Mouse (Mus musculus) embryonic facial prominence, embryonic 10.5 days (tissue): ENCODE data around the gene BC107364. TPM values are rescaled to one million over a fixed set of nuclear protein-coding genes. Genes with fewer than 3 reads are reported as not detected.
A peak's percentile ranks its signal among the peaks of the same experiment; 100 is the strongest.
"Not testable (repeated sequence)": the region's sequence is repeated elsewhere in the genome, so short reads cannot be mapped to it uniquely, and the experiment has no call there.

Experiments
- DNase-seq: peaks from one replicate; pipeline ENCODE4 v3.0.0-alpha.2; 2017; ENCODE audit warnings: low spot score
- H3K27ac ChIP-seq: fragments of 300-500 bp; sonication (generic); replicated peaks from 2 replicates; pipeline ENCODE4 v1.5.1; 2016; ENCODE audit warnings: mild to moderate bottlenecking
- H3K27me3 ChIP-seq: fragments of 300-500 bp; sonication (generic); replicated peaks from 2 replicates; pipeline ENCODE4 v1.6.1; 2016; ENCODE audit warnings: low read depth, mild to moderate bottlenecking; ENCODE audit not compliant: poor library complexity, severe bottlenecking
- H3K36me3 ChIP-seq: fragments of 300-500 bp; sonication (generic); replicated peaks from 2 replicates; pipeline ENCODE4 v1.6.1; 2016; ENCODE audit warnings: mild to moderate bottlenecking, moderate library complexity
- H3K4me1 ChIP-seq: fragments of 300-500 bp; sonication (generic); 2 replicates; pipeline ENCODE4 v1.6.1; 2016
- H3K4me3 ChIP-seq: fragments of 300-500 bp; sonication (generic); 2 replicates; pipeline ENCODE4 v1.5.1; 2016; ENCODE audit warnings: mild to moderate bottlenecking, moderate library complexity
- H3K9me3 ChIP-seq: fragments of 300-500 bp; sonication (generic); 2 replicates; pipeline ENCODE4 v1.6.1; 2016; ENCODE audit warnings: mild to moderate bottlenecking
- WGBS: fragments of 180-500 bp; shearing (Covaris S2); methylation state at CpG from one replicate; pipeline ENCODE4 v1.1.7; 2016; 5-methylcytosine and 5-hydroxymethylcytosine counted together
- polyA plus RNA-seq: library from polyadenylated mRNA; unstranded; fragments of >200 nt; fragmentation: Nextera tagmentation; extraction: Ambion mirVana; gene quantifications from 2 replicates; pipeline ENCODE4 v1.2.1, GENCODE M21; 2016

Gene BC107364
- polyA plus RNA-seq, 1 experiment from 2014 or later = not detected

DNA sequence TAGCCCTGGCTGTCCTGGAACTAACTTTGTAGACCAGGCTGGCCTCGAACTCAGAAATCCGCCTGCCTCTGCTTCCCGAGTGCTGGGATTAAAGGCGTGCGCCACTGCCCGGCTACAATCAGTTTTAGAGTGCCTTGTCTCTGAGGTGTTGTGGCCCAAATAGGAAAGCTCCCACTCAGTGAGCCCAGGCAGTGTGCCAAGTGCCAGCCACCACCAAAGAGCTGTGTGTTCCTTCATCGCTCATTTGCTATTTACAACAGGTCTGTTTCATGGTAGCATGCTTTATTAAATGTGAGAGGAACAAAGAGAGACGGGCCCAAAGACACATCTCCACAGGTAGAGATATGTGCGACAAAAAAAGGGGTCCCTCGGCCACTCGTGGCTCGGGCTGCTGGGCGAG is 30.3 kb upstream of the BC107364 start:
- Histone ChIP-seq H3K4me1 (peaks cover 12% of the 10 kb centered on the region), H3K27ac (no peak overlapping the region), H3K36me3 (no peaks in the 10 kb centered on the region), H3K9me3 (no peaks in the 10 kb centered on the region), H3K27me3 (peaks cover 28% of the 10 kb centered on the region), H3K4me3 (no peak overlapping the region)
- no peak for DNase-seq
- 86% methylated on average over 13 of the region's 13 CpGs for WGBS

DNA sequence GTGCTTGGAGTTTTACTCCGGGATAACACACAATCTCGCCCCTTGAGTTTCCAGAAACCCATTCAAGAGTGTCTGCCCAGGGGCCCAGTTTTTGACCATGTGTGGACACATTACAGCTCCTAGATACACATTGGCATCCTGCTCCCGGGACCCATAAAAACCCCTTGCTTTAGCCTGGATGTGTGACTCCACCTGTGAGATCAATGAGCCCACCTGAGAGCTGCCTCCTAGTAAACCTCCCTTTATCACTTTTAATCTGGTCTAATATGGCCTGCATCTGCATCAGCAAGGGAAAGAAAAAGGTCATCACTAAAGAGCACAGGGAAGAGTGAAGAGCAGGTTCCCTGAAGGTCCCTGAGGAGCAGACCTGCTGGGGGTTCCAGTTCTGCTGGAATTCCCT is 29.8 kb upstream of the BC107364 start:
- Histone ChIP-seq H3K9me3 (no peaks in the 10 kb centered on the region), H3K4me1 (peaks cover 9% of the 10 kb centered on the region), H3K27me3 (peaks cover 34% of the 10 kb centered on the region), H3K36me3 (no peaks in the 10 kb centered on the region), H3K4me3 (no peak overlapping the region), H3K27ac (no peak overlapping the region)
- 86% methylated on average over 3 of the region's 3 CpGs for WGBS
- no peak for DNase-seq

DNA sequence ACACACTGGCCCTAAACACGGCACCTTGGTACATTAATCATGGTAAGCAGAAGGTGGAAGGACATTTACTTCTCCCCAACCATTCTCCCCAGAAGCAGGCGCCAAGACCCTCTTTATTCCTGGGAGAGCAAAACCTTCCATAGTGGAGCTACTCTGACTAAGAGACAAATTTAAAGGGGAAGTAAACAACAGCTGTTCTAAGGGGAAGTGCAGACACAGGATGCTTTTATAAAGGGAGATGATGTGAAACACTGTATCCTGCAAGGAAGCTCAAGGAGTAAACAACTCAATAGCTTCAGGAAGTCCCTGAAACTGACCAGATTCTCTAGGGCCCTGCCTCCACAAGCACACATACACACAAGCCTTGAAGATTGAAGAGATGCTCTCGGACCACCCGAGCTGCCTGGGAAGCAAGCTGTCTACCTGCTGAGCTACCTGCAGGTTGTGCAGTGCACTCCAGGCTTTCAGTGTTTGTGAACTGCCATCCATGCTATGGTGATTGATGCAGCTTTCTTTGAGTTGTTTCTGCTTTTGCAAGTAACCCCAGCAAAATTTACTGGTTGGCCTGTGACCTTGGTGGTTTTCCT is 28.7 kb upstream of the BC107364 start:
- Histone ChIP-seq H3K4me1 (peaks cover 9% of the 10 kb centered on the region), H3K27ac (no peak overlapping the region), H3K27me3 (peaks cover 43% of the 10 kb centered on the region), H3K9me3 (no peaks in the 10 kb centered on the region), H3K36me3 (no peaks in the 10 kb centered on the region), H3K4me3 (no peak overlapping the region)
- DNase-seq = no peak
- 86% methylated on average over 4 of the region's 4 CpGs for WGBS

DNA sequence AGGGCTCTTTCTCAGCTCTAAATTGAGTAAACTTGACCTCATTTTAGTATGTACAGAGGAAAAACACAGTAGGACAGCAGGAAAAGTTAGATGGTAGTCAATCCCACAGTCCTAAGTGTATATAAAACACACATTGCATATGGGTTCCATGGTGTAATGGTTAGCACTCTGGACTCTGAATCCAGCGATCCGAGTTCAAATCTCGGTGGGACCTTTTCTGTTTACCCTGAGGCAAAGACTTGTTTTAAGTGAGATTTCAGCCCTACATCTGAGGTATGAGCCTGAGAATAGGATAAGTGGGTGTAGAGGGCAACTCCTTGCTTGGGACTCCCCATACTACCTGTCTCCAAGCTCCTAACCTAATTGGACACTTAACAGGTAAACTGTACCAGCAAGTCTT is 27.1 kb upstream of the BC107364 start:
- no peak overlapping the region for H3K4me3 ChIP-seq
- H3K36me3 ChIP-seq = no peaks in the 10 kb centered on the region
- H3K27me3 ChIP-seq = peaks cover 58% of the 10 kb centered on the region
- H3K9me3 ChIP-seq = no peaks in the 10 kb centered on the region
- DNase-seq = peak; percentile 37
- H3K4me1 ChIP-seq = peaks cover 9% of the 10 kb centered on the region
- H3K27ac ChIP-seq = no peak overlapping the region
- 28% methylated on average over 3 of the region's 3 CpGs for WGBS

DNA sequence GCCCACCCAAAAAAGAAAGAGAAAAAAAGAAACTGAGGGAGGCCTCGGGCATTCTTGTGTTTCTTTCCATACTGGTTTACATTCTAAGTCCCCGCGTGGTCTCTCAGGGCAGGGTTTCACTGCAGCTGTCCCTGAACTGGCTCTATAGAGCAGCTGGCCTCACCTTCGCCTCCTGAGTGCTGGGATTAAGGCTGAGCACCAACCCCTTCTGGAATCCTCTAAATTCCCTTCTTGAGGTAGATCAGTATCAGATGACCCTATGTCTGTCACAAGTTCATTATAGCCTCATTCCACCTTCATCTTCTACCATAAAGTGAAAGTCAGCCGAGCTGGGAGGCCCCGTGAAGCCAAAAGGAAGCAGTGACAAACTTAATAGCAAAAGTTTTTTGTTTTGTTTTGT is 25.5 kb upstream of the BC107364 start:
- Histone ChIP-seq H3K9me3 (no peaks in the 10 kb centered on the region), H3K4me3 (no peak overlapping the region), H3K4me1 (peaks cover 13% of the 10 kb centered on the region), H3K27me3 (peaks cover 64% of the 10 kb centered on the region), H3K27ac (no peak overlapping the region), H3K36me3 (no peaks in the 10 kb centered on the region)
- DNase-seq = no peak
- WGBS = 69% methylated on average over 6 of the region's 6 CpGs

DNA sequence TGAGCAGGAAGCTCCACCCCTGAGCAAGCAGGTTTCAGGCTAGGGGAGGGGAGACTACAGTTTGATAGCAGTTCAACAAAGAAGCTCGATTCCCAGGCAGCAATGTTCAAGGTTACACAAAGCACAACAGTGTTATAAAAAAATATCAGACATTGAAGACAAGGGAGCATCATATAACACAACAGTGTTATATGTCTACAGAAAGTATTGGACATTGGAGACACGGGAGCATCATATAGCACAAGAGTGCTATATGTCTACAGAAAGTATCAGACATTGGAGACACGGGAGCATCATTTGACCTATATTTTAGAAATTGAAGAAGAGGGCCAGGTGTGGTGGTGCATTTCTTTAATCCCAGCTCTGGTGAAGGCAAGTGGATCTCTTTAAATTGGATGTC is 25.0 kb upstream of the BC107364 start:
- Histone ChIP-seq H3K36me3 (no peaks in the 10 kb centered on the region), H3K9me3 (no peaks in the 10 kb centered on the region), H3K4me1 (peaks cover 13% of the 10 kb centered on the region), H3K27ac (no peak overlapping the region), H3K27me3 (peaks cover 69% of the 10 kb centered on the region), H3K4me3 (no peak overlapping the region)
- DNase-seq = no peak
- WGBS = 46% methylated on average over 3 of the region's 3 CpGs

DNA sequence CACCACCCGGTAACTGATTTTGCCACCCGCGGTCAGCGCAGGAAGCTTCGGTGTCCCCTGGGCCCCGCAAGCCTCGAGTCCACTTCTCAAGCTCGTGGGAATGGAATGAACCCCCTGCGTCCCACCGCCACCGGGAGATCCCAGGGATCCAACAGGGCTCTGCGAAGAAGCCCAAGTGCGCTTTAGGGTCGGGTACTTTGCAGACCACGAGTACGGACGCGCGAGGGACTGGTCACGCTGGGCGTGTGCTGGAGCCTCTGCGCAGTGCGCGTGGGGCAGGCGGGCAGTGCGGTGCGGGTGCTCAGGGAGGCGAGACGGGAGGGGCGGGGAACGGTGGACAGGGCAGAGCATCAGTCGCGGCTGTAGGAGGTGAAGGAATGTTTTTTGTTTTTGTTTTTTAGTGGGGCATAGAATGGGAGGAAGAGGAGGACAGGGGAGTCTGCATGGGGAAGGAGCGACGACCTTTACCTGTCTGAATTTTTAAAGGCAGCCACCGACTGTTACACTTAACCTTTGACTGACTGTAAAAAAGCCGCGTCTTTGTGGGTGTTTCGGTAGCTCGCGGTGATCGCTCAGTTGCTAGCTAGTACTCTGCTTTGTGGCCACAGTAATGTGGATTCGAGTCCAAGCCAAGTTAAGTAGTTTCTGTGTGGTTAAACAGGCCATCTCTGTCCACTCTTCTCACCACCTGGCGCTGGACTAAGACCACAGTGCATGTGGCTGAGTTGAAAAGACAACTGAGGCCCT is 23.0 kb upstream of the BC107364 start:
- H3K9me3 ChIP-seq = no peaks in the 10 kb centered on the region
- peaks cover 13% of the 10 kb centered on the region for H3K4me1 ChIP-seq
- H3K36me3 ChIP-seq = no peaks in the 10 kb centered on the region
- peaks cover 75% of the 10 kb centered on the region for H3K27me3 ChIP-seq
- peak overlapping the region; percentile 63 for H3K4me3 ChIP-seq
- no peak overlapping the region; the same call in 1 of the 2 replicates for H3K27ac ChIP-seq
- DNase-seq = peak; percentile 56
- WGBS = 1% methylated on average over 44 of the region's 44 CpGs

DNA sequence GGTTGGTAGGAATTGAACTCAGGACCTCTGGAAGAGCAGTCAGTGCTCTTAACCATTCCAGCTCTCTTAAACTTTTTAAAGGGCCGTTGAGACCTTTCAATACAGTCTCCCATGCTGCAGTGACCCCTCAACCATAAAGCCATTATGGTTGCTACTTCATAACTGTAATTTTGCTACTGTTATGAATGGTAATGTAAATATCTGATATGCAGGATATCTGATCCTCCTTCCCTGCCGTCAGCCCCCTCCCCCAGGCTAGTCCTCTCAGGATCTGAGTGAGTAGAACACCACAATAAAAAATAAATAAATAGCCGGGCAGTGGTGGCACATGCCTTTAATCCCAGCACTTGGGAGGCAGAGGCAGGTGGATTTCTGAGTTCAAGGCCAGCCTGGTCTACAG is 21.4 kb upstream of the BC107364 start:
- H3K27me3 ChIP-seq = peaks cover 75% of the 10 kb centered on the region
- 75% methylated on average over 3 of the region's 3 CpGs for WGBS

DNA sequence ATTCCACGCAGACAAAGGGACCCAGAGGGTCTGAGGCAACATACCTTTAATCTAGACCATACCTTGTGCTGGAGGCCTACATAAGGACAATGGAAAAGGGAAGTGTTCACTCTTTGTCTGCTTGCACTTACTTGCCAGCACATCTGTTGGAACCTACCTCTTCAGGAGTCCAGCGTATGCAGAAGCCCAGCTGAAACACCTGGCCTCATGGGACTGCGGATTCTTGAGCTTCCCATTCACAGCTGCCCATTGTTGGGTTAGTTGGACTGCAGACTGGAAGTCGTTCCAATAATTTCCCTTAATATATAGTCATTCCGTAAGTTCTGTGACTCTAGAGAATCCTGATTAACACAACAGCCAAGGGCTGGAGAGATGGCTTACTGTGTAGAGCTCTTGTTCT is 20.0 kb upstream of the BC107364 start:
- no peaks in the 10 kb centered on the region for H3K36me3 ChIP-seq
- H3K4me1 ChIP-seq = peaks cover 13% of the 10 kb centered on the region
- no peaks in the 10 kb centered on the region for H3K9me3 ChIP-seq
- WGBS = 87% methylated on average over 5 of the region's 5 CpGs
- DNase-seq = no peak
- H3K4me3 ChIP-seq = no peak overlapping the region
- no peak overlapping the region for H3K27ac ChIP-seq
- peaks cover 61% of the 10 kb centered on the region for H3K27me3 ChIP-seq

More for the DNA sequence above, 21.4 kb upstream of the BC107364 start:
- peaks cover 13% of the 10 kb centered on the region for H3K4me1 ChIP-seq
- not testable (repeated sequence) for H3K4me3 ChIP-seq, H3K27ac ChIP-seq, H3K36me3 ChIP-seq, H3K9me3 ChIP-seq, DNase-seq

DNA sequence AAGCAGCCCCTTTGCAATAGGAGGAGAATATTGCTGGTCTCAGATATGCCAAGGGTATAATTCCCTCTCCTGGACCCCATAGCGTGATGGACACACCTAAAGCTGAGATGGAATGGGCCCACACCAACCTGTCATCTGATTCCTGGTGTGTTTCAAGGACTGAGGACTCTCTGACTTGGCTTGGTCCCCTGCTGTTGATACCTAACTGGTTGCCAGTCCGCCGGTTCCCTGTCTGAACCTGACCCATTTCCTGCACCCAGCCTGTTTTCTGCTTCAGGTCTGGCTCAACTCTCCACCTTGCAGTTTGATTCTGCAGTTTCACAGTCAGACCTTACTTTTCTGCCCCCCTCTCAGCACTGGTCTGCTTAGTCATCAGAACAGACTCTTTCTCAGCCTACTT is 17.5 kb upstream of the BC107364 start:
- H3K27me3 ChIP-seq = peaks cover 54% of the 10 kb centered on the region
- 78% methylated on average over 3 of the region's 3 CpGs for WGBS
- H3K4me3 ChIP-seq = no peak overlapping the region
- no peaks in the 10 kb centered on the region for H3K36me3 ChIP-seq
- H3K27ac ChIP-seq = no peak overlapping the region
- no peaks in the 10 kb centered on the region for H3K9me3 ChIP-seq
- peaks cover 16% of the 10 kb centered on the region for H3K4me1 ChIP-seq
- no peak for DNase-seq

DNA sequence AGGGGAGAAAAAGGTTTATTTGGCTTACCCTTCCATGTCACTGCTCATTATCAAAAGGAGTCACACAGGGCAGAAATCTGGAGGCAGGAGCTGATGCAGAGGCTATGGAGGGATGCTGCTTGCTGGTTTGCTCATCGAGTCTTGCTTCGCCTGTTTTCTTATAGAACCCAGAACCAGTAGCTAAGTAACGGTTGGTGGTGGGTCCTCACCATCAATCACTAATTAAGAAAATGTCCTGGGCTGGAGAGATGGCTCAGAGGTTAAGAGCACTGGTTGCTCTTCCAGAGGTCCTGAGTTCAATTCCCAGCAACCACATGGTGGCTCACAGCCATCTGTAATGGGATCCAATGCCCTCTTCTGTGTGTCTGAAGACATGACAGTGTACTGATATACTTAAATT is 16.2 kb upstream of the BC107364 start:
- H3K4me3 ChIP-seq, DNase-seq, H3K9me3 ChIP-seq, H3K27ac ChIP-seq, H3K36me3 ChIP-seq: not testable (repeated sequence)
- H3K27me3 ChIP-seq = peaks cover 42% of the 10 kb centered on the region
- 92% methylated on average over 3 of the region's 3 CpGs for WGBS
- peaks cover 22% of the 10 kb centered on the region for H3K4me1 ChIP-seq

DNA sequence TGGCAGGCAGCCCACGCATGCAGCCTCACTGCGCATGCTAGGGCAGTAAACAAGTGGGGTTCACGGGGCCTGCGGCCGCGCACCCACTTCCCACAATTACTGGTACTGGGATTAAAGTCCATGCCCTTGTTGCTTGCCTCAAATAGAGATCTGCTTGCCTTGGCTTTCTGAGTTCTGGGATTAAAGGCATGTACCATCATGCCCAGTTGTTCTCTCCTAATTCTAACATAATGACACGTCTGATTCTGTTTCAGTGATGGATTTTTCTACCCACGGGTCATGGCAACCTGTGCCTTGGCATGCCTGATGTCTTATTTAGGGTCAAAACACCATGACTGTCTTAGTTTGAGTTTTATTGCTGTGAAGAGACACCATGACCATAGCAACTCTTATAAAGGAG is 15.5 kb upstream of the BC107364 start:
- H3K4me3 ChIP-seq = no peak overlapping the region
- no peak for DNase-seq
- peaks cover 35% of the 10 kb centered on the region for H3K27me3 ChIP-seq
- no peak overlapping the region for H3K27ac ChIP-seq
- 90% methylated on average over 8 of the region's 8 CpGs for WGBS
- no peaks in the 10 kb centered on the region for H3K36me3 ChIP-seq
- no peaks in the 10 kb centered on the region for H3K9me3 ChIP-seq
- peaks cover 22% of the 10 kb centered on the region for H3K4me1 ChIP-seq

DNA sequence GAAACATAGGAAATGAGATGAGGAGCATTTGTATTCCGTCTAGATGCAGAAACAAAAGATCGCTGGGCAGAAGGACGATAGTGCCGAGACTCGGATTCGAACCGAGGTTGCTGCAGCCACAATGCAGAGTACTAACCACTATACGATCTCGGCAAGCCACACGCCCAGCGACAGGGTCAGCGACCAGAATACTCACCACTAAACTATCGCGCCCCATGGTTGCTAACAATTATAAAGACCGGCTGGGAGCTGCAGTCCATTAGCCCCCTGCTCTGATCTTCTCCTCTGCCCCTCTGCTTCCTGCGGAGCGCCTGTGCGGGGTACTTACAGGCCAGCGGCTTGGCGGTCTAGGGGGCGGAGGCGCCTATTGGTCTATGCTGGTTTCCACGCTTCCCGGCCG is 11.8 kb upstream of the BC107364 start:
- no peaks in the 10 kb centered on the region for H3K36me3 ChIP-seq
- no peaks in the 10 kb centered on the region for H3K9me3 ChIP-seq
- peak; percentile 85 for DNase-seq
- peaks cover 22% of the 10 kb centered on the region for H3K4me1 ChIP-seq
- H3K4me3 ChIP-seq = peak overlapping the region; percentile 51
- peak overlapping the region; percentile 19; the same call in 1 of the 2 replicates for H3K27ac ChIP-seq
- WGBS = 1% methylated on average over 25 of the region's 25 CpGs
- peaks cover 16% of the 10 kb centered on the region for H3K27me3 ChIP-seq
